Mouse (Mus musculus) testis, adult 2 months (tissue): Measurements from ENCODE around the gene Hnf1a. TPM values are rescaled to one million over a fixed set of nuclear protein-coding genes. Genes with fewer than 3 reads are reported as not detected.

Source experiments
- H3K27ac ChIP-seq: fragments of 200-500 bp; 2 replicates; pipeline ENCODE4 v1.5.1; 2012; ENCODE audit warnings: low read depth, low read length; ENCODE audit not compliant: control insufficient read depth, insufficient read depth
- H3K27me3 ChIP-seq: fragments of 200-500 bp; 2 replicates; pipeline ENCODE4 v1.6.1; 2012; ENCODE audit warnings: mild to moderate bottlenecking, low read length, moderate library complexity; ENCODE audit not compliant: control insufficient read depth, insufficient read depth
- H3K36me3 ChIP-seq: fragments of 200-500 bp; 2 replicates; pipeline ENCODE4 v1.6.1; 2012; ENCODE audit warnings: mild to moderate bottlenecking, low read length; ENCODE audit not compliant: control insufficient read depth, insufficient read depth
- H3K4me1 ChIP-seq: fragments of 200-500 bp; 2 replicates; pipeline ENCODE4 v1.6.1; 2012; ENCODE audit warnings: low read length; ENCODE audit not compliant: control insufficient read depth, insufficient read depth
- H3K4me3 ChIP-seq: fragments of 200-500 bp; 2 replicates; pipeline ENCODE4 v1.5.1; 2012; ENCODE audit warnings: low read depth, mild to moderate bottlenecking, low read length, moderate library complexity, mixed read lengths; ENCODE audit not compliant: control insufficient read depth
- CTCF ChIP-seq: fragments of 200-500 bp; IDR thresholded peaks from 2 replicates; pipeline ENCODE4 v1.5.1; 2012; ENCODE audit warnings: low read depth, mild to moderate bottlenecking, inconsistent platforms, low read length, moderate library complexity; ENCODE audit not compliant: control insufficient read depth, insufficient read depth, insufficient replicate concordance
- POLR2A ChIP-seq: fragments of 200-500 bp; IDR thresholded peaks from 2 replicates; pipeline ENCODE4 v1.6.1; 2012; ENCODE audit warnings: low read depth, mild to moderate bottlenecking, inconsistent platforms, low read length, moderate library complexity; ENCODE audit not compliant: control insufficient read depth
- polyA plus RNA-seq: library from polyadenylated mRNA; depleted of rRNA; stranded (reverse); fragments of >200 nt; gene quantifications from 2 replicates; pipeline ENCODE4 v1.2.3, GENCODE M21; 2012

The Hnf1a gene
- polyA plus RNA-seq, 1 experiment = 0.17 TPM

DNA sequence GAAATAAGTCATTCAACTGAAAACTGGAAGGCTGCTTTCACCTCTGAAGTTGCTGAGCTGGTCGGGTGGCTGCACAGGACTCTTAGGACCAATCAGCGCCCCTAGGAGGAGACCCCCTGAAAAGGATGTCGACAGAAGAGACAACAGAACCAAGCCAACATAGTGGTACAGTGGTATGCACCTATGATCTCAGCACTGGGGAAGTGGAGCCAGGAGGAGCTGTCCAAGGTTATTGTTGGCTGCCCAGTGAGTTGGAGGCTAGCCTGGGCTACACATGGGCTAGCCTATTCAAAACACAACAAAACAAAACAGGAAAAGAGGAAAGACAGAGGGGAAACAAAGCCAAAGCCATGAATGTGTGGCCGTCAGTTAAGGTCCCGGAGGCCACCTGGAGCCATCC lies 12.8 kb downstream of the Hnf1a start:
- no peaks in the 10 kb centered on the region for H3K27me3 ChIP-seq
- no peaks in the 10 kb centered on the region for H3K36me3 ChIP-seq
- H3K27ac ChIP-seq = no peak overlapping the region
- H3K4me3 ChIP-seq = no peak overlapping the region
- no peak for TF ChIP-seq POLR2A
- no peak for TF ChIP-seq CTCF
- peaks cover 12% of the 10 kb centered on the region for H3K4me1 ChIP-seq

DNA sequence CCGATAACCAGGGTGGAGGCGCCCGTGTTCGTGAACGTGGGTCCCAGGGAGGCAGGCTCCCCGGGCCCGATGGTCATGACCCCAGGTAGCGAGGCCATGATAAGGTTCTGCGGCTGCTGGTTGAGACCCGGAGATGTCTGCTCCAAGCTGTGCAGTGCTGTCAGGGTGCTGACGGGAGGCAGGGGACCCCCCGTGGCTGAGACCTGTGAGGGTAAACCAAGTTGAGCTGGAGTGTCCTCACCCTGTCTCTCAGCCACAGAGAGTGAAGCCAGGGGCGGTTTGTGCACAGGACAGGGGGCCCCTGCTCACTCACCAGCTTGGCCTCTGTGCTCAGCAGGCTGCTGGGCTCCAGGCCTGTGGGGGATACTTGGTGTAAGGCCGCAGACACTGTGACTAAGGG lies 17.6 kb downstream of the Hnf1a start:
- H3K4me3 ChIP-seq = no peak overlapping the region
- no peak overlapping the region for H3K27ac ChIP-seq
- H3K36me3 ChIP-seq = no peaks in the 10 kb centered on the region
- H3K4me1 ChIP-seq = peaks cover 15% of the 10 kb centered on the region
- no peaks in the 10 kb centered on the region for H3K27me3 ChIP-seq
- TF ChIP-seq CTCF (no peak), POLR2A (no peak)

DNA sequence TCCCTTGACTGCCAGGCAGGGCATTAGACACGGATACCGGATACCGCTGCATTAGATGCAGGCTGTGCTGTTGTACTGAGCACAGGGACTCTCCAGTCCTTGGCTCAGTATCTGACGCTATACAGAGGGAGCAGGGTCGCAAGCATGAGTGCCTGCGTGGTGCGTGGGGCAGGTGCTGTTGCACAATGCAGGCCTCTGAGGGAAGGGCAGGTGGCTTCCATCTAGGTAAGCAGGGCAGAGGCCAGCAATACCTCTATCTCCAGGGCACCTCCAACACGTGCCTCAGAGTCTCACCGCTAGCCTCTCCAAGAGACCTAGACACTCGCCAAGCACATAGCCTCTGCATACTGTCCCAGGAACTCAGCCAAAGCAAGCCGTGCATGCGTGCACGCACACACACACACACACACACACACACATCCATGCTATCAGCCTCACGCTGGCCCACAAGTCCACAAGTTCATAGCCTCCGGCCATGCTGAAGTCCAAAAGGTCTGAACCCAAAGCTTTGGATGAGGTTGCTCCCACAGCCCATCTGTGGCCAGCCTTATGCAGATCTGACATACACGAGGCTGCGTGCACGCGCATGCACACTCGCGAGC lies 19.5 kb downstream of the Hnf1a start:
- Histone ChIP-seq H3K4me3 (no peak overlapping the region), H3K4me1 (peaks cover 15% of the 10 kb centered on the region), H3K36me3 (no peaks in the 10 kb centered on the region), H3K27ac (no peak overlapping the region), H3K27me3 (no peaks in the 10 kb centered on the region)
- no peak for TF ChIP-seq POLR2A
- no peak for TF ChIP-seq CTCF

DNA sequence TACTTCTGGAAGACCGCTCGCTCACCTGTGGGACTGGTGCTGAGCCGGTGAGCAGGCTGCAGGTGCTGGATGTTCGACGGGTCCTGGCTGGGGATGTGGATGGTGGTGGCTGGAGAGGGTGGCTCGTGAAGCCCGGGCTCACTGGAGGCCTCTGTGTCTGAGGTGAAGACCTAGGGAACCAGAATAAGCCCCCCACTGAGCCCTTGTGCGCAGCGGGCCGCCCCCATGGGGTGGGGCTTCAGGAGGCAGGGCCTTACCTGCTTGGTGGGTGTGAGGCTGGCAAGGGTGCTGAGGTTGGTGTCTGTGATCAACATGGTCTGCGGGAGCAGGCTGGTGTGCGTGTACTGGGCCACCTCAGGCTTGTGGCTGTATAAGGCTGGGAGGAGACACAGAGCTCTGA lies 20.2 kb downstream of the Hnf1a start:
- Histone ChIP-seq H3K27ac (no peak overlapping the region), H3K36me3 (peaks cover 1% of the 10 kb centered on the region; the same call in 1 of the 2 replicates), H3K27me3 (no peaks in the 10 kb centered on the region), H3K4me1 (peaks cover 10% of the 10 kb centered on the region), H3K4me3 (no peak overlapping the region)
- no peak for TF ChIP-seq POLR2A
- TF ChIP-seq CTCF = no peak

DNA sequence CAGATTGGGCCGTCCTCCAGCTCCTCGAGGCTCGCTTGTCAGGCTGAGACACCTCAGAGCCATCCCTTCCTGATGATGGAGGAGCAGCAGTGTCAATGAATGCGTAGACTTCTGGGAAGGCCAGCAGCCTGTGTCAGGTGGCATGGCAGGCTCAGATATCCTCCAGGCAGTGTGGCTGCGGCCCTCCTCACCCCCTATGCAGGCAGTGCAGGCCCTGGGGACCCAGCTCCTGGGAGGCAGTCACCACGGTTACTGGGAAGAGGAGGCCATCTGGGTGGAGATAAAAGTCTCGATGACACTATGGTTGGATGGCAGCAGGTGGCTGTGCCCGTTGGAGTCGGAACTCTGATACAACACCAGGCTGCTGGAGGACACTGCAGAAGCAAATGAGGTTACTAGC lies 21.1 kb downstream of the Hnf1a start:
- Histone ChIP-seq H3K4me3 (no peak overlapping the region), H3K27ac (no peak overlapping the region), H3K36me3 (peaks cover 1% of the 10 kb centered on the region; the same call in 1 of the 2 replicates), H3K27me3 (no peaks in the 10 kb centered on the region), H3K4me1 (peaks cover 3% of the 10 kb centered on the region)
- no peak for TF ChIP-seq CTCF
- TF ChIP-seq POLR2A = no peak

DNA sequence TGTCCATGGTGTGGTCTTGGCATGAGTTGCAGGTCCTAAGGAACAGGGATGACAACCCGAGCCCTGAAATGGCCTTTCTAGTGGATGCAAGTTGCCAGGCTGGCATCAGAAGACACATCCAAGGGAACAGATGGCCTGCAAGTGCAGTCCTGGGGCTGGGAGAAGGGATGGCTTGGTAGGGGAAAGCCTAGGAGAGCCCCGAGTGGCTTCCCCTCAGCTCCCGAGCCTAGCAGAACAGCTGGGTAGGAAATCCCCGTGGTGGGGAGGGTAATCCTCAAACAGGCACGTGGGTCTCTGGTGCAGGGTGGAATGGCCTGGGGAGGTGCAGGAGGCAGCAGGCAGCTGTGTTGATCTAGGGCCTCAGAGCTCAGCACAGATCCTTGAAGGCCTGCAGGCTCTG lies 21.6 kb downstream of the Hnf1a start:
- Histone ChIP-seq H3K36me3 (peaks cover 1% of the 10 kb centered on the region; the same call in 1 of the 2 replicates), H3K27ac (no peak overlapping the region), H3K4me1 (peaks cover 3% of the 10 kb centered on the region), H3K27me3 (no peaks in the 10 kb centered on the region), H3K4me3 (no peak overlapping the region)
- no peak for TF ChIP-seq CTCF
- TF ChIP-seq POLR2A = no peak

DNA sequence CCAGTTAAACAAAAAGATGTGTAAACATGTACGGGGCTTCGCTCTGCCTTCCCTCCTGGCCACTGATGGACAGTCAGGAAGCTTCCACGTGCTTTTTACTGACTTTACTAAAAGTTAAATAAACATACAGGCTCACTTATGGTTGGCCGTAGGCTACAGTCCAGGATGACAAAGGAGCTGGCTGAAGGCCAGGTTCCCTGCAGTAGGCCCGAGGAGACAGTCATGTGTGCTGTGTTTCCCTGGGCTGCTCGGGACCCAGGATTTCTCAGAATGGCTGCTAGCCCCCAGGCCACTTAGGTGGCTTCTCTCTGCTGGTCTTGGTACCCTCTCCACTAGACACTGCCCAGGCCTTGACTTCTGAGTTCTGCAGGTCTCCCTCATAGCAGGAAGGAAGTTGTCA lies 22.0 kb downstream of the Hnf1a start:
- H3K27me3 ChIP-seq = no peaks in the 10 kb centered on the region
- peaks cover 1% of the 10 kb centered on the region; the same call in 1 of the 2 replicates for H3K36me3 ChIP-seq
- H3K4me1 ChIP-seq = peaks cover 3% of the 10 kb centered on the region
- no peak for TF ChIP-seq POLR2A
- no peak for TF ChIP-seq CTCF
- H3K27ac ChIP-seq = no peak overlapping the region
- no peak overlapping the region for H3K4me3 ChIP-seq
